Mouse (Mus musculus) MEL (cell line): ENCODE data around the gene Tmem104. TPM values are rescaled to one million over a fixed set of nuclear protein-coding genes. Genes with fewer than 3 reads are reported as not detected.
A peak's percentile ranks its signal among the peaks of the same experiment; 100 is the strongest.

Source experiments
- DNase-seq: peaks from one replicate; pipeline ENCODE4 v3.0.0; 2011; ENCODE audit warnings: low read depth, low spot score
- H3K27ac ChIP-seq: 2 replicates; pipeline ENCODE4 v1.5.1; 2012; ENCODE audit warnings: low read depth, mild to moderate bottlenecking, control low read depth, low read length, moderate library complexity; ENCODE audit not compliant: control insufficient read depth
- H3K27me3 ChIP-seq, 2 experiments: fragments of 150-350 bp in 1 of 2; sonication (generic) in 1 of 2; 2 replicates each; pipeline ENCODE4 v1.6.1; 2012; ENCODE audit warnings: low read length in 2 of 2, mild to moderate bottlenecking in 2 of 2, improper control_type of control experiment in 1 of 2, moderate library complexity in 1 of 2; ENCODE audit not compliant: insufficient read depth in 2 of 2, control insufficient read depth in 1 of 2
- H3K36me3 ChIP-seq, 2 experiments: 2 replicates each; pipeline ENCODE4 v1.6.1; 2012 to 2014; ENCODE audit warnings: low read length in 2 of 2, improper control_type of control experiment in 1 of 2, inconsistent platforms in 1 of 2, mild to moderate bottlenecking in 1 of 2; ENCODE audit not compliant: insufficient read depth in 2 of 2, control insufficient read depth in 1 of 2
- H3K4me1 ChIP-seq, 2 experiments: fragments of 150-350 bp in 1 of 2; sonication (generic) in 1 of 2; 2 replicates each; pipeline ENCODE4 v1.6.1; 2012; ENCODE audit warnings: low read length in 2 of 2, improper control_type of control experiment in 1 of 2, mild to moderate bottlenecking in 1 of 2; ENCODE audit not compliant: insufficient read depth in 2 of 2, control insufficient read depth in 1 of 2
- H3K4me3 ChIP-seq, 2 experiments: fragments of 150-350 bp in 1 of 2; sonication (generic) in 1 of 2; 2 replicates each; pipeline ENCODE4 v1.5.1; 2012; ENCODE audit warnings: low read depth in 2 of 2, low read length in 2 of 2, mild to moderate bottlenecking in 2 of 2, moderate library complexity in 2 of 2, control low read depth in 1 of 2, improper control_type of control experiment in 1 of 2; ENCODE audit not compliant: control insufficient read depth in 1 of 2, insufficient read depth in 1 of 2
- H3K79me2 ChIP-seq: 2 replicates; pipeline ENCODE4 v1.6.1; 2012; ENCODE audit warnings: mild to moderate bottlenecking, low read length, moderate library complexity; ENCODE audit not compliant: control insufficient read depth, poor library complexity, insufficient read depth
- H3K9ac ChIP-seq: 2 replicates; pipeline ENCODE4 v1.6.1; 2012; ENCODE audit warnings: low read depth, mild to moderate bottlenecking, control low read depth, low read length, moderate library complexity; ENCODE audit not compliant: control insufficient read depth, poor library complexity, severe bottlenecking
- H3K9me3 ChIP-seq: fragments of 150-350 bp; sonication (generic); replicated peaks from 2 replicates; pipeline ENCODE4 v1.6.1; 2012; ENCODE audit warnings: mild to moderate bottlenecking, low read length, improper control_type of control experiment, moderate library complexity; ENCODE audit not compliant: insufficient read depth
- BHLHE40 ChIP-seq: IDR thresholded peaks from 2 replicates; pipeline ENCODE4 v1.6.1; 2012; ENCODE audit warnings: low read depth, mild to moderate bottlenecking, inconsistent platforms, low read length, improper control_type of control experiment, borderline replicate concordance
- CHD1 ChIP-seq: IDR thresholded peaks from 2 replicates; pipeline ENCODE4 v1.6.1; 2012; ENCODE audit warnings: low read depth, mild to moderate bottlenecking, inconsistent platforms, low read length, improper control_type of control experiment
- CHD2 ChIP-seq: IDR thresholded peaks from 2 replicates; pipeline ENCODE4 v1.6.1; 2011; ENCODE audit warnings: low read length, improper control_type of control experiment
- E2F4 ChIP-seq: IDR thresholded peaks from 2 replicates; pipeline ENCODE4 v1.6.1; 2011; ENCODE audit warnings: low read depth, low read length, improper control_type of control experiment, borderline replicate concordance
- ELF1 ChIP-seq: IDR thresholded peaks from 2 replicates; pipeline ENCODE4 v1.6.1; 2014; ENCODE audit warnings: low read depth, mild to moderate bottlenecking, inconsistent platforms, low read length, improper control_type of control experiment, moderate library complexity
- EP300 ChIP-seq, 2 experiments: IDR thresholded peaks; 2 replicates each; pipeline ENCODE4 v1.6.1; 2011; ENCODE audit warnings: improper control_type of control experiment in 2 of 2, low read length in 2 of 2, low read depth in 1 of 2, mild to moderate bottlenecking in 1 of 2
- ETS1 ChIP-seq: IDR thresholded peaks from 2 replicates; pipeline ENCODE4 v1.6.1; 2012; ENCODE audit warnings: low read depth, mild to moderate bottlenecking, inconsistent platforms, low read length, improper control_type of control experiment, moderate library complexity
- GABPA ChIP-seq: IDR thresholded peaks from 2 replicates; pipeline ENCODE4 v1.6.1; 2012; ENCODE audit warnings: low read depth, mild to moderate bottlenecking, inconsistent platforms, low read length, improper control_type of control experiment, moderate library complexity
- GATA1 ChIP-seq: IDR thresholded peaks from 2 replicates; pipeline ENCODE4 v1.6.1; 2011; ENCODE audit warnings: low read depth, low read length, improper control_type of control experiment
- HCFC1 ChIP-seq: IDR thresholded peaks from 2 replicates; pipeline ENCODE4 v1.6.1; 2012; ENCODE audit warnings: low read depth, mild to moderate bottlenecking, inconsistent platforms, low read length, improper control_type of control experiment, moderate library complexity
- JUND ChIP-seq: IDR thresholded peaks from 2 replicates; pipeline ENCODE4 v1.6.1; 2011; ENCODE audit warnings: low read depth, mild to moderate bottlenecking, improper control_type of control experiment, low read length
- MAFK ChIP-seq: IDR thresholded peaks from 2 replicates; pipeline ENCODE4 v1.6.1; 2011; ENCODE audit warnings: low read depth, mild to moderate bottlenecking, low read length, improper control_type of control experiment, borderline replicate concordance
- MAX ChIP-seq: IDR thresholded peaks from 2 replicates; pipeline ENCODE4 v1.6.1; 2011; ENCODE audit warnings: low read length, improper control_type of control experiment
- MAZ ChIP-seq: IDR thresholded peaks from 2 replicates; pipeline ENCODE4 v1.6.1; 2012; ENCODE audit warnings: low read depth, mild to moderate bottlenecking, inconsistent platforms, low read length, improper control_type of control experiment
- MEF2A ChIP-seq: IDR thresholded peaks from 2 replicates; pipeline ENCODE4 v1.6.1; 2014; ENCODE audit warnings: low read depth, mild to moderate bottlenecking, inconsistent platforms, low read length, improper control_type of control experiment; ENCODE audit not compliant: poor library complexity, insufficient replicate concordance, severe bottlenecking; ENCODE audit errors: extremely low read depth
- MXI1 ChIP-seq: IDR thresholded peaks from 2 replicates; pipeline ENCODE4 v1.6.1; 2011; ENCODE audit warnings: mild to moderate bottlenecking, low read depth, low read length, improper control_type of control experiment
- MYB ChIP-seq: IDR thresholded peaks from 2 replicates; pipeline ENCODE4 v1.6.1; 2011; ENCODE audit warnings: mild to moderate bottlenecking, low read depth, low read length, improper control_type of control experiment
- MYC ChIP-seq: IDR thresholded peaks from 2 replicates; pipeline ENCODE4 v1.6.1; 2011; ENCODE audit warnings: low read depth, mild to moderate bottlenecking, low read length, improper control_type of control experiment, moderate library complexity
- NELFE ChIP-seq: IDR thresholded peaks from 2 replicates; pipeline ENCODE4 v1.6.1; 2011; ENCODE audit warnings: low read depth, low read length, improper control_type of control experiment
- NRF1 ChIP-seq: IDR thresholded peaks from 2 replicates; pipeline ENCODE4 v1.6.1; 2014; ENCODE audit warnings: low read depth, mild to moderate bottlenecking, inconsistent platforms, low read length, improper control_type of control experiment, moderate library complexity; ENCODE audit not compliant: poor library complexity, insufficient read depth, severe bottlenecking
- POLR2A ChIP-seq, 2 experiments: IDR thresholded peaks; 2 replicates each; pipeline ENCODE4 v1.6.1; 2011 to 2012; ENCODE audit warnings: low read length in 2 of 2, mild to moderate bottlenecking in 2 of 2, control low read depth in 1 of 2, improper control_type of control experiment in 1 of 2, low read depth in 1 of 2, moderate library complexity in 1 of 2; ENCODE audit not compliant: control insufficient read depth in 1 of 2, insufficient read depth in 1 of 2, poor library complexity in 1 of 2
- POLR2AphosphoS2 ChIP-seq: IDR thresholded peaks from 2 replicates; pipeline ENCODE4 v1.6.1; 2011; ENCODE audit warnings: low read length, improper control_type of control experiment
- POLR2AphosphoS5 ChIP-seq: IDR thresholded peaks from 2 replicates; pipeline ENCODE4 v1.6.1; 2012; ENCODE audit warnings: low read depth, borderline replicate concordance, mild to moderate bottlenecking, inconsistent platforms, low read length, moderate library complexity, mixed read lengths
- RAD21 ChIP-seq: IDR thresholded peaks from 2 replicates; pipeline ENCODE4 v1.6.1; 2011; ENCODE audit warnings: mild to moderate bottlenecking, low read depth, low read length, improper control_type of control experiment
- RCOR1 ChIP-seq: IDR thresholded peaks from 2 replicates; pipeline ENCODE4 v1.6.1; 2012; ENCODE audit warnings: low read depth, mild to moderate bottlenecking, inconsistent platforms, low read length, improper control_type of control experiment
- SIN3A ChIP-seq: IDR thresholded peaks from 2 replicates; pipeline ENCODE4 v1.6.1; 2012; ENCODE audit warnings: low read length, improper control_type of control experiment, inconsistent platforms
- SMC3 ChIP-seq: IDR thresholded peaks from 2 replicates; pipeline ENCODE4 v1.6.1; 2011; ENCODE audit warnings: low read depth, low read length, improper control_type of control experiment
- TAL1 ChIP-seq: IDR thresholded peaks from 2 replicates; pipeline ENCODE4 v1.6.1; 2012; ENCODE audit warnings: mild to moderate bottlenecking, inconsistent platforms, low read length, moderate library complexity, mixed read lengths
- TBP ChIP-seq: IDR thresholded peaks from 2 replicates; pipeline ENCODE4 v1.8.0; 2011; ENCODE audit warnings: low read depth, low read length, improper control_type of control experiment
- TCF12 ChIP-seq: IDR thresholded peaks from 2 replicates; pipeline ENCODE4 v1.6.1; 2014; ENCODE audit warnings: low read depth, mild to moderate bottlenecking, inconsistent platforms, low read length, improper control_type of control experiment, moderate library complexity
- UBTF ChIP-seq: IDR thresholded peaks from 2 replicates; pipeline ENCODE4 v1.6.1; 2012; ENCODE audit warnings: low read depth, mild to moderate bottlenecking, inconsistent platforms, low read length, improper control_type of control experiment, moderate library complexity, borderline replicate concordance; ENCODE audit not compliant: insufficient read depth
- USF1 ChIP-seq: IDR thresholded peaks from 2 replicates; pipeline ENCODE4 v1.6.1; 2014; ENCODE audit warnings: low read depth, mild to moderate bottlenecking, inconsistent platforms, low read length, improper control_type of control experiment, moderate library complexity
- USF2 ChIP-seq, 2 experiments: IDR thresholded peaks; 2 replicates each; pipeline ENCODE4 v1.6.1; 2011 to 2012; ENCODE audit warnings: improper control_type of control experiment in 2 of 2, low read length in 2 of 2, borderline replicate concordance in 1 of 2, inconsistent platforms in 1 of 2, low read depth in 1 of 2, mild to moderate bottlenecking in 1 of 2; ENCODE audit not compliant: insufficient read depth in 1 of 2
- ZC3H11A ChIP-seq: IDR thresholded peaks from 2 replicates; pipeline ENCODE4 v1.6.1; 2012; ENCODE audit warnings: low read depth, mild to moderate bottlenecking, inconsistent platforms, low read length, improper control_type of control experiment
- ZMIZ1 ChIP-seq: IDR thresholded peaks from 2 replicates; pipeline ENCODE4 v1.6.1; 2012; ENCODE audit warnings: low read depth, mild to moderate bottlenecking, inconsistent platforms, low read length, improper control_type of control experiment, moderate library complexity
- ZNF384 ChIP-seq: IDR thresholded peaks from 2 replicates; pipeline ENCODE4 v1.6.1; 2012; ENCODE audit warnings: low read depth, mild to moderate bottlenecking, inconsistent platforms, low read length, improper control_type of control experiment
- polyA plus RNA-seq, 2 experiments: library from polyadenylated mRNA; stranded (reverse) in 1 of 2; unstranded in 1 of 2; fragments of >175 nt in 1 of 2; fragments of >200 nt in 1 of 2; gene quantifications; 2 replicates each; pipeline versions ENCODE4 v1.2.1 to v1.2.4; 2012; ENCODE audit warnings: low replicate concordance in 2 of 2, low read depth in 1 of 2; ENCODE audit not compliant: insufficient read length in 2 of 2, insufficient read depth in 1 of 2, missing spikeins in 1 of 2
- total RNA-seq: library from RNA; depleted of rRNA; stranded (reverse); fragments of 300-350 nt; gene quantifications from 2 replicates; pipeline ENCODE4 v1.2.3, GENCODE M21; 2012

Gene Tmem104
- total and polyA plus RNA-seq, 3 experiments: 21.9 to 24.8 TPM; not detected in 1

GRCm38 (mm10) chr11:115279726-115280125, 92.4 kb downstream of the Tmem104 start:
- Histone ChIP-seq H3K27ac (peak overlapping the region; percentile 8; the same call in 1 of the 2 replicates), H3K27me3 (no peaks in the 10 kb centered on the region), H3K9ac (0 out of 2 replicates have a peak overlapping the region, but pooled peaks have one; percentile 1), H3K36me3 (peaks cover 0 to 20% of the 10 kb centered on the region in 2 experiments; a peak in 2 of 4 replicates), H3K9me3 (no peaks in the 10 kb centered on the region), H3K79me2 (peaks cover 6% of the 10 kb centered on the region; the same call in 1 of the 2 replicates), H3K4me3 (no peak overlapping the region; a peak in 1 of 4 replicates), H3K4me1 (peaks cover 10 to 26% of the 10 kb centered on the region in 2 experiments)
- peak; percentile 95 for DNase-seq
- TF ChIP-seq ZMIZ1 (peak; percentile 31; the same call in 1 of the 2 replicates), POLR2AphosphoS5 (no peak), TCF12 (peak; percentile 22; the same call in 1 of the 2 replicates), ELF1 (peak; percentile 77), HCFC1 (peak; percentile 71), MYB (no peak), MAZ (0 out of 2 replicates have a peak, but pooled peaks have one; percentile 28), SIN3A (peak; percentile 80), ZC3H11A (no peak), ETS1 (peak; percentile 74; the same call in 1 of the 2 replicates), NRF1 (no peak), RCOR1 (no peak), JUND (no peak), RAD21 (no peak), TBP (peak; percentile 82), GABPA (no peak), MXI1 (peak; percentile 53; the same call in 1 of the 2 replicates), MAFK (no peak), EP300 (IDR thresholded peaks at IDR 0.05; ENCODE audit: low read depth in 1 of 2, low read length in 2 of 2) (0 out of 4 replicates have a peak, but pooled peaks of 1 of the 2 experiments have one; percentile 36), POLR2AphosphoS2 (0 out of 2 replicates have a peak, but pooled peaks have one; percentile 41), GATA1 (peak; percentile 34; the same call in 1 of the 2 replicates), POLR2A (IDR thresholded peaks at IDR 0.05; ENCODE audit: control insufficient read depth in 1 of 2, insufficient read depth in 1 of 2, low read depth in 1 of 2, low read length in 2 of 2, poor library complexity in 1 of 2) (peak in 1 of 2 experiments; percentile 67; a peak in 1 of 4 replicates), MAX (0 out of 2 replicates have a peak, but pooled peaks have one; percentile 21), SMC3 (no peak), MYC (peak; percentile 75), E2F4 (no peak), UBTF (no peak), CHD1 (no peak), USF2 (IDR thresholded peaks at IDR 0.05; ENCODE audit: borderline replicate concordance in 1 of 2, insufficient read depth in 1 of 2, low read depth in 1 of 2, low read length in 2 of 2) (no peak), TAL1 (no peak), CHD2 (no peak), ZNF384 (peak; percentile 73), BHLHE40 (peak; percentile 36; the same call in 1 of the 2 replicates), USF1 (no peak), NELFE (no peak; the same call in 1 of the 2 replicates), MEF2A (no peak)
